8 mouse cellular contexts compared by ENCODE assay signal in genomic region chr9:106886828-106887702, GRCm38 (mm10). TPM values are rescaled to one million over a fixed set of nuclear protein-coding genes. Genes with fewer than 3 reads are reported as not detected.
DNase-seq lines count a peak whose midpoint lies in the region; ATAC-seq and TF ChIP-seq lines count a peak whose summit lies in the region.

Rbm15b (minus strand) TSS chr9:106887428.

- H3K4me1 ChIP-seq in hindbrain, embryonic 13.5 days (replicated peaks): peaks cover 75% of the 10 kb centered on the region

- no peaks in the 10 kb centered on the region for H3K27me3 ChIP-seq in Patski
- no peaks in the 10 kb centered on the region for H3K27me3 ChIP-seq in hindbrain, embryonic 13.5 days

- H3K36me3 ChIP-seq in hindbrain, embryonic 13.5 days: peaks cover 58% of the 10 kb centered on the region

- peak within 1 kb of the TSS; percentile 96 for H3K27ac ChIP-seq in hindbrain, embryonic 13.5 days

- peak; percentile 83 for DNase-seq in Patski (ENCODE audit: low read depth, low spot score)
- DNase-seq in cerebellum, postnatal 14 days: peak; percentile 99
- peak; percentile 96 to 98 for DNase-seq in frontal cortex, postnatal 14 days (ENCODE audit: low spot score in 2 of 2)
- DNase-seq in layer of hippocampus, postnatal 25 days (ENCODE audit: extremely low spot score in 1 of 2, low spot score in 1 of 2): peak; percentile 94
- DNase-seq in lung, postnatal 25 days (ENCODE audit: low spot score): peak; percentile 98
- peak; percentile 99 for DNase-seq in retina, embryonic 14.5 days (ENCODE audit: low spot score)
- peak; percentile 99 for DNase-seq in thymus, postnatal 4 days

- no peak for TF ChIP-seq CTCF in Patski (IDR thresholded peaks at IDR 0.05)

- peak within 1 kb of the TSS; percentile 94 for H3K4me3 ChIP-seq in hindbrain, embryonic 13.5 days

- POLR2A ChIA-PET in Patski (lab: Charles Lee): no interaction called here

- CTCF ChIA-PET in Patski (lab: Charles Lee): interaction anchor here (0.6 to 1.1 kb wide), 2 partner anchors 173 to 403 kb away, joined by 3 read pairs; partner anchors contain the start of gene Mapkapk3

- in situ Hi-C loops in Patski (cut with MboI; ENCODE audit: low pct_unique_long_range_greater_than_20kb): no loop called here

- no peaks in the 10 kb centered on the region for H3K9me3 ChIP-seq in hindbrain, embryonic 13.5 days

- H3K9ac ChIP-seq in hindbrain, embryonic 13.5 days: peak within 1 kb of the TSS; percentile 99

- 2% methylated on average over 98 of the region's 101 CpGs for WGBS in hindbrain, embryonic 13.5 days

- ATAC-seq in Patski: peak; percentile 35
- peak; percentile 58 for ATAC-seq in hindbrain, embryonic 13.5 days (ENCODE audit: low FRiP score)

- H3K4me2 ChIP-seq in hindbrain, embryonic 13.5 days: peak within 1 kb of the TSS; percentile 99

RNA-seq across cellular contexts. Expression of gene Rbm15b, which starts in this region (rescaled TPM):
- polyA plus RNA-seq in Patski (2021): 45.3 TPM
- polyA plus RNA-seq in hindbrain, embryonic 13.5 days (2015; fragmentation: Nextera tagmentation; extraction: Ambion mirVana): 14.2 and 16.5 TPM in 2 replicates
- 10 to 100 TPM; 50.1 to 51.6 TPM for total RNA-seq in layer of hippocampus, postnatal 25 days (2021)

Comparison
In these comparisons a context has a peak if more than half of its experiments do, and no peak if none do; other contexts are left out.
1. Peak in every context shown above with its lines: DNase-seq, ATAC-seq, H3K4me3 ChIP-seq and H3K27ac ChIP-seq.